Mouse (Mus musculus) ES-Bruce4 (cell line): ENCODE measurements at regions not wholly inside any gene's neighbourhood (a gene's known extent, or its start where the extent isn't known, plus 50 kb on each side); places are given as distances from the start of the nearest gene placed in this dataset.

Experiments used
- H3K27ac ChIP-seq: 2 replicates; pipeline ENCODE4 v1.5.1; 2012; ENCODE audit warnings: low read length, inconsistent platforms; ENCODE audit not compliant: insufficient read depth
- H3K27me3 ChIP-seq: 2 replicates; pipeline ENCODE4 v1.6.1; 2012; ENCODE audit warnings: mild to moderate bottlenecking, low read length, inconsistent platforms; ENCODE audit not compliant: control insufficient read depth, poor library complexity, insufficient read depth, severe bottlenecking
- H3K36me3 ChIP-seq: 2 replicates; pipeline ENCODE4 v1.6.1; 2012; ENCODE audit warnings: inconsistent platforms, mild to moderate bottlenecking, low read length, moderate library complexity; ENCODE audit not compliant: control insufficient read depth, poor library complexity, insufficient read depth, severe bottlenecking
- H3K4me1 ChIP-seq: one replicate; pipeline ENCODE4 v1.8.1; 2011; ENCODE audit warnings: low read length; ENCODE audit not compliant: control insufficient read depth, insufficient read depth
- H3K4me3 ChIP-seq: 2 replicates; pipeline ENCODE4 v1.5.1; 2011; ENCODE audit warnings: low read depth, mild to moderate bottlenecking, low read length
- H3K9ac ChIP-seq: 2 replicates; pipeline ENCODE4 v1.6.1; 2012; ENCODE audit warnings: low read depth, mild to moderate bottlenecking, inconsistent platforms; ENCODE audit not compliant: poor library complexity, severe bottlenecking
- H3K9me3 ChIP-seq: replicated peaks from 2 replicates; pipeline ENCODE4 v1.6.1; 2012; ENCODE audit warnings: mild to moderate bottlenecking, low read length, inconsistent platforms; ENCODE audit not compliant: control insufficient read depth, poor library complexity, insufficient read depth, severe bottlenecking
- CTCF ChIP-seq: IDR thresholded peaks from one replicate; pipeline ENCODE4 v1.8.1; 2011; ENCODE audit warnings: low read depth, low read length
- EP300 ChIP-seq: IDR thresholded peaks from 2 replicates; pipeline ENCODE4 v1.6.1; 2011; ENCODE audit warnings: low read depth, low read length; ENCODE audit not compliant: insufficient read depth
- POLR2A ChIP-seq: IDR thresholded peaks from one replicate; pipeline ENCODE4 v1.8.1; 2011; ENCODE audit warnings: low read length; ENCODE audit not compliant: insufficient read depth

- H3K4me3 ChIP-seq, result no peak overlapping the region
- H3K27ac ChIP-seq, result no peak overlapping the region
- no peaks in the 10 kb centered on the region for H3K36me3 ChIP-seq
- H3K9me3 ChIP-seq, result no peaks in the 10 kb centered on the region
- no peak for TF ChIP-seq POLR2A
- peak; percentile 74 for TF ChIP-seq CTCF
- no peaks in the 10 kb centered on the region for H3K4me1 ChIP-seq
- no peak overlapping the region for H3K9ac ChIP-seq
- no peaks in the 10 kb centered on the region for H3K27me3 ChIP-seq
Measured at GRCm38 (mm10) chr2:178542032-178542431, 111.7 kb downstream of the Cdh26 start.

- Histone ChIP-seq H3K4me1 (no peaks in the 10 kb centered on the region), H3K36me3 (no peaks in the 10 kb centered on the region), H3K27ac (no peak overlapping the region), H3K9ac (no peak overlapping the region), H3K27me3 (no peaks in the 10 kb centered on the region), H3K4me3 (no peak overlapping the region), H3K9me3 (no peaks in the 10 kb centered on the region)
- TF ChIP-seq CTCF, result no peak
- TF ChIP-seq POLR2A, result no peak
- no peak for TF ChIP-seq EP300
Measured at GRCm38 (mm10) chr2:178544411-178544810, 114.1 kb downstream of the Cdh26 start.

- no peak overlapping the region for H3K27ac ChIP-seq
- H3K9me3 ChIP-seq, result no peaks in the 10 kb centered on the region
Measured at GRCm38 (mm10) chr2:178545601-178546352, 115.4 kb downstream of the Cdh26 start.

GRCm38 (mm10) chr2:178546353-178546720, 116.0 kb downstream of the Cdh26 start:
- no peak overlapping the region for H3K9ac ChIP-seq
- TF ChIP-seq POLR2A (no peak), CTCF (no peak), EP300 (no peak)
- no peak overlapping the region for H3K27ac ChIP-seq
- no peaks in the 10 kb centered on the region for H3K9me3 ChIP-seq
- no peak overlapping the region for H3K4me3 ChIP-seq
- H3K4me1 ChIP-seq, result no peaks in the 10 kb centered on the region
- no peaks in the 10 kb centered on the region for H3K36me3 ChIP-seq
- H3K27me3 ChIP-seq, result no peaks in the 10 kb centered on the region

More at GRCm38 (mm10) chr2:178545601-178546352, 115.4 kb downstream of the Cdh26 start:
- H3K27me3 ChIP-seq, result no peaks in the 10 kb centered on the region
- H3K4me3 ChIP-seq, result no peak overlapping the region
- H3K4me1 ChIP-seq, result no peaks in the 10 kb centered on the region
- H3K9ac ChIP-seq, result no peak overlapping the region
- no peaks in the 10 kb centered on the region for H3K36me3 ChIP-seq
- TF ChIP-seq EP300 (no peak), CTCF (no peak), POLR2A (no peak)

- no peak overlapping the region for H3K27ac ChIP-seq
Measured at GRCm38 (mm10) chr2:178546888-178547287, 116.6 kb downstream of the Cdh26 start.

GRCm38 (mm10) chr2:178548937-178549336, 118.6 kb downstream of the Cdh26 start:
- Histone ChIP-seq H3K4me3 (no peak overlapping the region), H3K27ac (no peak overlapping the region), H3K4me1 (no peaks in the 10 kb centered on the region), H3K36me3 (no peaks in the 10 kb centered on the region), H3K27me3 (no peaks in the 10 kb centered on the region), H3K9ac (no peak overlapping the region), H3K9me3 (no peaks in the 10 kb centered on the region)
- no peak for TF ChIP-seq EP300
- TF ChIP-seq POLR2A, result no peak
- TF ChIP-seq CTCF, result no peak

More at GRCm38 (mm10) chr2:178546888-178547287, 116.6 kb downstream of the Cdh26 start:
- Histone ChIP-seq H3K9me3 (no peaks in the 10 kb centered on the region), H3K4me3 (no peak overlapping the region), H3K27me3 (no peaks in the 10 kb centered on the region), H3K36me3 (no peaks in the 10 kb centered on the region), H3K9ac (no peak overlapping the region), H3K4me1 (no peaks in the 10 kb centered on the region)
- TF ChIP-seq EP300 (no peak), POLR2A (no peak), CTCF (no peak)
